Mouse (Mus musculus) hindbrain, embryonic 12.5 days (tissue): Measurements from ENCODE around the gene Crygb. TPM values are rescaled to one million over a fixed set of nuclear protein-coding genes. Genes with fewer than 3 reads are reported as not detected.
"Not testable (repeated sequence)": the region's sequence is repeated elsewhere in the genome, so short reads cannot be mapped to it uniquely, and the experiment has no call there.

ENCODE experiments used
- ATAC-seq: fragments of 200-750 bp; cut with Nextera tagmentation; 2 replicates; pipeline ENCODE4 v1.8.0; 2017; ENCODE audit warnings: moderate TSS enrichment; ENCODE audit not compliant: low FRiP score
- H3K27ac ChIP-seq: fragments of 300-500 bp; sonication (generic); 2 replicates; pipeline ENCODE4 v1.5.1; 2016; ENCODE audit warnings: mild to moderate bottlenecking
- H3K27me3 ChIP-seq: fragments of 300-500 bp; sonication (generic); 2 replicates; pipeline ENCODE4 v1.6.1; 2016; ENCODE audit warnings: mild to moderate bottlenecking
- H3K36me3 ChIP-seq: fragments of 300-500 bp; sonication (generic); 2 replicates; pipeline ENCODE4 v1.6.1; 2016; ENCODE audit warnings: mild to moderate bottlenecking
- H3K4me1 ChIP-seq: fragments of 300-500 bp; sonication (generic); 2 replicates; pipeline ENCODE4 v1.6.1; 2016
- H3K4me2 ChIP-seq: fragments of 300-500 bp; sonication (generic); replicated peaks from 2 replicates; pipeline ENCODE4 v1.6.1; 2016; ENCODE audit warnings: mild to moderate bottlenecking
- H3K4me3 ChIP-seq: fragments of 300-500 bp; sonication (generic); 2 replicates; pipeline ENCODE4 v1.5.1; 2016; ENCODE audit warnings: mild to moderate bottlenecking
- H3K9ac ChIP-seq: fragments of 300-500 bp; sonication (generic); 2 replicates; pipeline ENCODE4 v1.6.1; 2016; ENCODE audit warnings: mild to moderate bottlenecking, moderate library complexity
- H3K9me3 ChIP-seq: fragments of 300-500 bp; sonication (generic); replicated peaks from 2 replicates; pipeline ENCODE4 v1.6.1; 2016; ENCODE audit warnings: mild to moderate bottlenecking
- WGBS: fragments of 180-500 bp; shearing (Covaris S2); methylation state at CpG from one replicate; pipeline ENCODE4 v1.1.7; 2016; 5-methylcytosine and 5-hydroxymethylcytosine counted together
- polyA plus RNA-seq: library from polyadenylated mRNA; unstranded; fragments of >200 nt; fragmentation: Nextera tagmentation; extraction: Ambion mirVana; gene quantifications from 2 replicates; pipeline ENCODE4 v1.2.1, GENCODE M21; 2016

The Crygb gene
- polyA plus RNA-seq, 1 experiment from 2014 or later: not detected

DNA sequence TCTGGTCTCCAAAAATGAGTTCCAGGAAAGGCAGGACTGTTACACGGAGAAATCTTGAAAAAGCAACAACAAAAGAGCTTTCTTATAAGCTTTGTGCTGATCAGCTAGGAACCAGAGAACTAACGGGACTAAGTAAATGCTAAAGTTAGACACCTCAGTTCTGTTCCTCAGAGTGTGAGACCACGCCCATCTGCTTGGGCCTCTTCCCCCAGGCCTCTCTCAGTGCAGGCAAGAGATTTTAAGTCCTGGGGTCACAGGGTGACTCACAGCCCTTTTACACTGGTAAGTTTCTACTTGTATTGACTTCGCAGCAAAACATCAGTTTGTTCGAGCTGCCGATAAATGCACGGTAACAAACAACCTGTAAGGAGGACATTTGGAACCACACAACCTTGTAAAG lies 30.4 kb downstream of the Crygb start:
- ATAC-seq: no peak
- no peak overlapping the region for H3K4me3 ChIP-seq

GRCm38 (mm10) chr1:65050952-65051351 lies 31.1 kb downstream of the Crygb start, which contains the start of gene Cryge:
TSS of gene Cryge (minus strand) at chr1:65051149.
- not testable (repeated sequence) for H3K9me3 ChIP-seq, H3K4me1 ChIP-seq, H3K9ac ChIP-seq, H3K27ac ChIP-seq, H3K4me2 ChIP-seq, H3K27me3 ChIP-seq, H3K36me3 ChIP-seq, ATAC-seq, H3K4me3 ChIP-seq
- 38% methylated on average over 12 of the region's 12 CpGs for WGBS

More for the DNA sequence above, 30.4 kb downstream of the Crygb start:
- H3K4me1 ChIP-seq: no peaks in the 10 kb centered on the region; the same call in 1 of the 2 replicates
- no peak overlapping the region for H3K27ac ChIP-seq
- no peak overlapping the region for H3K9ac ChIP-seq
- H3K36me3 ChIP-seq: no peaks in the 10 kb centered on the region
- 49% methylated on average over 7 of the region's 7 CpGs for WGBS
- H3K4me2 ChIP-seq: no peak overlapping the region
- H3K27me3 ChIP-seq: no peaks in the 10 kb centered on the region
- H3K9me3 ChIP-seq: no peaks in the 10 kb centered on the region

GRCm38 (mm10) chr1:65048781-65049180 lies 33.3 kb downstream of the Crygb start:
- Histone ChIP-seq H3K9ac (no peak overlapping the region), H3K36me3 (no peaks in the 10 kb centered on the region), H3K9me3 (no peaks in the 10 kb centered on the region), H3K27me3 (no peaks in the 10 kb centered on the region), H3K27ac (no peak overlapping the region), H3K4me3 (no peak overlapping the region), H3K4me2 (no peak overlapping the region), H3K4me1 (no peaks in the 10 kb centered on the region; the same call in 1 of the 2 replicates)
- no peak for ATAC-seq
- 58% methylated on average over 12 of the region's 12 CpGs for WGBS

DNA sequence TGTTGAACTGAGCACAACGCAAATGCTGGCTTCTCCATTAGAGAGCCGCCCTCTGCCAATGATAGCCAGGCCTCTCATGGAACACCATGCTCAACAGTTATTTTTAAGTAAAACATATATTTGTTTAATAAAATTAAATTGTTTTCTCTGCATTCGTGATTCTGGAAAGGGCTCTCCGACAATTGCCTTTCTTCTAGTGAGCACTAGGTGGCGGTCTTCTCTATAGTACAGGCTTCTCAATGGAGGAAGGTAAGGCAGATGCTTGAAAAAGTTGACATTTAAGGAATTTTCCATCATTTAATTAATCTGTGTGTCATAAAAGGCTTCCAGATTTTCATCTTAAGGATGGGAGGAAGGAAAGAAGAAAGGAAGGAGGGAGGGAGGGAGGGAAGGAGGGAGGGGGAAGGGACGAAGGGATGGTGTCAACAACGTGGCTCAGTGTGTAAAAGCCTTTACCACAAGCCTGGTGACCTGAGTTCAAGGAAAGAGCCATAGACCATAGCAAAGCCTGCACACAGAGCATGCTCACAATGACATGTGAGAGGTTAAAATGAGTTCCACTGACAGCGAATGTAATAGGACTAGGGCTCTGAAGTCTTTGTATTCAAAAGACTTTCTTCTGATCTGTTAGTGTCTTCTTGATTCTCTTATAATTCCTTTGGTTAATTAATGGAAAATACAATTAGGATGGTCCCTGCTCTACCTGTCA lies 35.5 kb downstream of the Crygb start:
- H3K36me3 ChIP-seq: no peaks in the 10 kb centered on the region
- H3K27me3 ChIP-seq: no peaks in the 10 kb centered on the region
- H3K9ac ChIP-seq: no peak overlapping the region
- H3K9me3 ChIP-seq: no peaks in the 10 kb centered on the region
- H3K27ac ChIP-seq: no peak overlapping the region
- 41% methylated on average over 8 of the region's 8 CpGs for WGBS
- ATAC-seq: no peak
- H3K4me3 ChIP-seq: no peak overlapping the region
- H3K4me2 ChIP-seq: no peak overlapping the region
- H3K4me1 ChIP-seq: no peaks in the 10 kb centered on the region; the same call in 1 of the 2 replicates

- H3K36me3 ChIP-seq: no peaks in the 10 kb centered on the region
- H3K9ac ChIP-seq: no peak overlapping the region
- WGBS: 84% methylated on average over 2 of the region's 2 CpGs
- H3K9me3 ChIP-seq: no peaks in the 10 kb centered on the region
- no peak for ATAC-seq
- no peaks in the 10 kb centered on the region for H3K27me3 ChIP-seq
- no peaks in the 10 kb centered on the region for H3K4me1 ChIP-seq
- no peak overlapping the region for H3K27ac ChIP-seq
- H3K4me3 ChIP-seq: no peak overlapping the region
- no peak overlapping the region for H3K4me2 ChIP-seq
These were observed 38.7 kb downstream of the Crygb start for GRCm38 (mm10) chr1:65043433-65043832.

DNA sequence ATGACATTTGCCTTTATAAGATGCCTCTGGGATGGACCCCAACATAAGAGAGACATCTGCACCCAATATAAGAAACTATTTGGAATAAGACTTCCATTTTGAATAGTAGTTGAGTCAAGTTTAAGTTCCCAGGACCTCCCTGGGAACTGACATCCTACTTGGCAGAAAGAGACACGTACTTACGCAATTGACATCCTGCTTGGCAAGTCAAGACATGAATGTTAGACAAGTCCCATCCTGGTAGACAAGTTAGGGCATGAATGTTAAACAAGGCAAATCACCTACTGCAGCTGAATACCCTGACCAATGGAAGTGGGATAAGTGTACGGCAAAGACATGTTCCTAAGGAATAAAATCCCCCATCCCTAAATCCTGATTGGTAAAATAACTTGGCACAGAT lies 40.3 kb downstream of the Crygb start:
- 94% methylated on average over 3 of the region's 3 CpGs for WGBS
- H3K9me3 ChIP-seq: no peaks in the 10 kb centered on the region
- no peaks in the 10 kb centered on the region for H3K4me1 ChIP-seq
- H3K27me3 ChIP-seq: no peaks in the 10 kb centered on the region
- no peak overlapping the region for H3K27ac ChIP-seq
- ATAC-seq: no peak
- H3K4me2 ChIP-seq: no peak overlapping the region
- H3K9ac ChIP-seq: no peak overlapping the region
- no peaks in the 10 kb centered on the region for H3K36me3 ChIP-seq
- no peak overlapping the region for H3K4me3 ChIP-seq

DNA sequence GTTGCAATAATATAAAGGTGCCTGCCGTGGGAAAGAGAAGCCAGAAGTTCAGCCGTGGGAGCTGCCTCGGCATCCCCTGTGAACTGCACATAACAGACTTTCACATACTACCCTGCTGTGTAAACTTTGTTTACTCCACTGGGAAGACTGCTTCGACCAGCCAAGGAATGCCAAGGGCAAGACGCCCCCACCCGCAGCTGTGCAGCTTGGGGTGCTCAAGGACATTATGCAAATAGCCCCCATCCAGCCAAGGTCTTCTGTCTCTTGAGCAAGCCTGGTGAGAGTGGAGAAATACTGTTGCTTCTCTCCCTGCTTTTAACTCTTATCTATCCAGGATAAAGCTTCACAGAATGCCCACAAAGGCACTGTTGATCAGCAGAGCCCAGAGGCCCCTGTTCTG lies 41.3 kb downstream of the Crygb start:
- no peaks in the 10 kb centered on the region for H3K36me3 ChIP-seq
- no peak for ATAC-seq
- 75% methylated on average over 6 of the region's 6 CpGs for WGBS
- no peak overlapping the region for H3K9ac ChIP-seq
- no peaks in the 10 kb centered on the region for H3K9me3 ChIP-seq
- H3K4me1 ChIP-seq: no peaks in the 10 kb centered on the region
- no peaks in the 10 kb centered on the region for H3K27me3 ChIP-seq
- H3K4me3 ChIP-seq: no peak overlapping the region
- H3K27ac ChIP-seq: no peak overlapping the region
- no peak overlapping the region for H3K4me2 ChIP-seq

GRCm38 (mm10) chr1:65039679-65040078 lies 42.4 kb downstream of the Crygb start:
- Histone ChIP-seq H3K27ac (no peak overlapping the region), H3K9me3 (no peaks in the 10 kb centered on the region), H3K9ac (no peak overlapping the region), H3K4me3 (no peak overlapping the region), H3K4me2 (no peak overlapping the region), H3K4me1 (no peaks in the 10 kb centered on the region), H3K36me3 (no peaks in the 10 kb centered on the region), H3K27me3 (no peaks in the 10 kb centered on the region)
- 70% methylated on average over 3 of the region's 3 CpGs for WGBS
- ATAC-seq: no peak

GRCm38 (mm10) chr1:65037542-65037941 lies 44.5 kb downstream of the Crygb start:
- no peaks in the 10 kb centered on the region for H3K36me3 ChIP-seq
- no peaks in the 10 kb centered on the region for H3K27me3 ChIP-seq
- H3K27ac ChIP-seq: no peak overlapping the region
- no peak overlapping the region for H3K4me3 ChIP-seq
- no peak overlapping the region for H3K4me2 ChIP-seq
- H3K9ac ChIP-seq: no peak overlapping the region
- WGBS: 71% methylated on average over 2 of the region's 2 CpGs
- ATAC-seq: no peak
- H3K9me3 ChIP-seq: no peaks in the 10 kb centered on the region
- no peaks in the 10 kb centered on the region for H3K4me1 ChIP-seq

DNA sequence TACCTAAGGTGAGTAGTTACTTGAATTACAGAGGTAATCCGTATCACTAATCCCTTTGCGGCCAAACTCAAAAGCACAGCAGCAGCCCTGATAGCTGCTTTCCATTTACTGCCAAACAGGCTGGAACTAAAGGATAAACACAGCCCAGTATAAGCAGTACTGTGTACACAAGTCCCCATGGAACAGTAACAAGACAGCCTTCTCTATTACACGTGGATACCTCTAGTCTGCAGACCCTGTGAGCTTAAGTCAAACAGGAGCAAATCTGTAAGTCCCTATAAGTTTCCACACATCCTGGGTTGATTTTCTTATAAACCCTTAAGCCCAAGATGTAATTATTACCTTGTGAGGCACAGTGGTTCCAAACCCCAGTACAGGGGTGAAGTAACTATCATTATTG lies 46.6 kb downstream of the Crygb start:
- Histone ChIP-seq H3K4me3 (no peak overlapping the region), H3K27ac (no peak overlapping the region), H3K9me3 (no peaks in the 10 kb centered on the region), H3K4me2 (no peak overlapping the region), H3K4me1 (no peaks in the 10 kb centered on the region), H3K9ac (no peak overlapping the region), H3K36me3 (no peaks in the 10 kb centered on the region), H3K27me3 (no peaks in the 10 kb centered on the region)
- no peak for ATAC-seq
- WGBS: 49% methylated on average over 3 of the region's 3 CpGs

GRCm38 (mm10) chr1:65032641-65033040 lies 49.4 kb downstream of the Crygb start, which contains the start of gene Akr1cl:
TSS of gene Akr1cl (minus strand) at chr1:65032759.
- H3K9ac ChIP-seq: no peak within 1 kb of the TSS
- H3K27me3 ChIP-seq: no peaks in the 10 kb centered on the region
- no peak within 1 kb of the TSS for H3K27ac ChIP-seq
- no peak within 1 kb of the TSS for H3K4me3 ChIP-seq
- no peak for ATAC-seq
- H3K4me2 ChIP-seq: no peak within 1 kb of the TSS
- H3K9me3 ChIP-seq: no peaks in the 10 kb centered on the region
- H3K36me3 ChIP-seq: no peaks in the 10 kb centered on the region
- no peaks in the 10 kb centered on the region for H3K4me1 ChIP-seq
